Mouse (Mus musculus) olfactory bulb, adult 2 months (tissue): ENCODE results near the gene Ino80d. TPM values are rescaled to one million over a fixed set of nuclear protein-coding genes. Genes with fewer than 3 reads are reported as not detected.

Source experiments
- H3K27ac ChIP-seq: fragments of 200-500 bp; 2 replicates; pipeline ENCODE4 v1.5.1; 2012; ENCODE audit warnings: low read depth, low read length; ENCODE audit not compliant: insufficient read depth
- H3K4me1 ChIP-seq: fragments of 200-500 bp; 2 replicates; pipeline ENCODE4 v1.6.1; 2012; ENCODE audit warnings: low read length; ENCODE audit not compliant: control insufficient read depth, insufficient read depth
- H3K4me3 ChIP-seq: fragments of 200-500 bp; 2 replicates; pipeline ENCODE4 v1.5.1; 2012; ENCODE audit warnings: mild to moderate bottlenecking, low read depth, low read length, moderate library complexity; ENCODE audit not compliant: insufficient read depth
- CTCF ChIP-seq: fragments of 200-500 bp; IDR thresholded peaks from 2 replicates; pipeline ENCODE4 v1.5.1; 2012; ENCODE audit warnings: low read depth, mild to moderate bottlenecking, low read length, moderate library complexity; ENCODE audit not compliant: insufficient read depth
- POLR2A ChIP-seq: fragments of 200-500 bp; IDR thresholded peaks from 2 replicates; pipeline ENCODE4 v1.6.1; 2012; ENCODE audit warnings: mild to moderate bottlenecking, low read depth, low read length, moderate library complexity; ENCODE audit not compliant: insufficient read depth
- WGBS: fragments of 180-500 bp; shearing (Covaris S2); methylation state at CpG from one replicate; pipeline ENCODE4 v1.1.7; 2018; 5-methylcytosine and 5-hydroxymethylcytosine counted together
- polyA plus RNA-seq: library from polyadenylated mRNA; stranded (reverse); fragments of >200 nt; gene quantifications from 2 replicates; pipeline ENCODE4 v1.2.4, GENCODE M21; 2012; ENCODE audit warnings: low replicate concordance; ENCODE audit not compliant: missing spikeins, insufficient read depth, insufficient read length

The Ino80d gene
- polyA plus RNA-seq, 1 experiment: not detected

DNA sequence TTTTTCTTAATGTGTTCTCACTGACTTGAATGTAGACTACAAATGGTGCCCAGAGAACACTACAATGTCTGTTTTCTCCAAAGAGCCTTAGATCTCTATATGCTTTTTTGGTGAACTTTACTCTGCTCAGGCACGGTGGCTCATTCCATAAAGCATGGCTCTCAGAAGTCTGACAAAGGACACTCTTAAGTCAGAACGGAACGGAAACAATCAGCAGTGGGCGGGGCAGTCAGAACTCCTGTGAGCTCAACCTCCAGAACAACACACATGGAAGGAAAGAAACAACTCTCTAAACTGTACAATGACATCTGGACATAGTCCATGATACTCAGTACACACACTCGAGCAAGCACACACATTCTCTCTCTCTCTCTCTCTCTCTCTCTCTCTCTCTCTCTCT, 34.2 kb downstream of the Ino80d start:
- TF ChIP-seq CTCF (no peak), POLR2A (no peak)
- no peaks in the 10 kb centered on the region for H3K4me1 ChIP-seq
- no peak overlapping the region for H3K27ac ChIP-seq
- 73% methylated on average over 5 of the region's 5 CpGs for WGBS
- no peak overlapping the region for H3K4me3 ChIP-seq

DNA sequence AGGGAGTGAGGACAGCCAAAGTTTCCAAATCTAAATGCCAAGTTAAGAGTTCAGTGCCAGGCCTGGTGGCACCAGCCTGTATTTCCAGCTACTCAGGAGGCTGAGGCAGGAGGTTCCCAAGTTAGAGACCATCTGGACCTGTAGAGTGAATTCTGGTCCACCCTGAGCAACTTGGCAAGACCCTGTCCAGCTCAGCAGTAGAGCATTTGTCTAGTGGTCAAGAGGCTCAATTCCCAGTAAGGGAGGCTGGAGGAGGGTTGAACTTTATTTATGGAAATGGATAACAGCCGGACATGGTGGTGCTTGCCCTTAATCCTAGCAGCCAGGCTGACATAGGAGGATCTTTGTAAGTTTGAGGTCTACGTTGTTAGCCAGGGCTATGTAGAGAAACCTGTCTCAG, 38.1 kb downstream of the Ino80d start:
- WGBS: 90% methylated on average over 2 of the region's 2 CpGs
- H3K4me3 ChIP-seq: no peak overlapping the region

DNA sequence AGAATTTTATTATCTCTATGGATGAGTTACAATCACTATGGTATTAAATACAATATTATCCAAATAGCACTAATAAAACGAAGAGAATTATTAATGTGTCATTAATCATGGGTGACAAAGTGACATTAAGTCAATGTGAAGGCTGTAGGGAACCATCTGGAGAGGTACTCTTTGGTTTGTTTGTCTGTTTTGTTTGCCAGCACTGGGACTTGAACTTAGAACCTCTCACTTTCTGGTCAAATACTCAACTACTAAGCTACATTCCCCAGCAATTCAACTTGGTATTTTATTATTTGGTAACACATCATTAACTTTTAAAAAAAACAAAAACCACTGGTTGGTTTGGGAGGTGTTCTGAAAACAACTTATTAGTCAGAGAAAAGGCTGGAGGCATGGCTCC, 43.1 kb downstream of the Ino80d start:
- Histone ChIP-seq H3K4me1 (no peaks in the 10 kb centered on the region), H3K27ac (no peak overlapping the region), H3K4me3 (no peak overlapping the region)
- 88% methylated on average over 1 of the region's 1 CpGs for WGBS
- TF ChIP-seq POLR2A (no peak), CTCF (no peak)

More for the DNA sequence above, 38.1 kb downstream of the Ino80d start:
- H3K4me1 ChIP-seq: no peaks in the 10 kb centered on the region
- no peak overlapping the region for H3K27ac ChIP-seq
- TF ChIP-seq POLR2A (no peak), CTCF (no peak)

DNA sequence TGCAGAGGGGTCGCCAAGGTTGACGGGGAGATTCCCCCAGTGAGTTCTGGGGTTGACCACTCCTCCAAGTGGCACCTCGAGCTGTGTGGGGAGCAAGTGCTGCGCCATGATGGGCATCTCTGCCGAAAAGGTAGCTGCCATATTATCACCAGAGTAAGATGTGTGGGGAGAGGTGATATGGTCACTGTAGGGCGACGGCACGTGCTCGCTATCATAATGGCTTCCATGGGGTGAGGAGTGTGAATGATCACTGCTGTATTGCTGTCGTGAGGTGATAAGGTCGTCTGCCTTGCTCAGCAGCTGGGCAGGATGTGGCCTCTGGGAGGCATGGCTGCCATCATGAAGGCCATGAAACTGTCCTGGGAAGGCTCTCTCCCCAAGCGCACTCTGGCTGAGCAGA, 56.1 kb downstream of the Ino80d start:
- TF ChIP-seq CTCF: no peak
- TF ChIP-seq POLR2A: no peak
- Histone ChIP-seq H3K4me3 (no peak overlapping the region), H3K27ac (no peak overlapping the region), H3K4me1 (peaks cover 2% of the 10 kb centered on the region; the same call in 1 of the 2 replicates)
- 97% methylated on average over 12 of the region's 12 CpGs for WGBS

DNA sequence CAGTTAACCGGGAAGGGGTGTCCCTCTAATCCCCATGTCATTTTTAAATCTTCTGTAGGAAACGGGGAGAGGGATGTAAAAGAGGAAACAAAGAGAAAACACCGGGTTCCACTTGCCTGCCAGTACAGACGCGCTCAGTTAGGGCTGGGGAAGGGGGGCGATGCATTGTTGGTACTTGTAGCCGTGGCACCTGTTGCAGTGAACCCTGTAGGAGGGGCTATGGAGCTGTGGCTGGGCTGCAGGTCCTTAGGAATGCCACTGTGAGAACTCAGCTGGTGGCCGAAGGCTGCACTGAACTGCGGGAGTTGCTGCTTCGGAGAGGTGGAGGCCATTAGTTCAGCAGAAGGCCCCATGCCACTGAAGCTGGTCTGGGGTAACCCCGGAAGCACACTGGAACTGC, 56.6 kb downstream of the Ino80d start:
- Histone ChIP-seq H3K4me1 (peaks cover 2% of the 10 kb centered on the region; the same call in 1 of the 2 replicates), H3K4me3 (no peak overlapping the region), H3K27ac (no peak overlapping the region)
- no peak for TF ChIP-seq POLR2A
- no peak for TF ChIP-seq CTCF
- 83% methylated on average over 11 of the region's 11 CpGs for WGBS

DNA sequence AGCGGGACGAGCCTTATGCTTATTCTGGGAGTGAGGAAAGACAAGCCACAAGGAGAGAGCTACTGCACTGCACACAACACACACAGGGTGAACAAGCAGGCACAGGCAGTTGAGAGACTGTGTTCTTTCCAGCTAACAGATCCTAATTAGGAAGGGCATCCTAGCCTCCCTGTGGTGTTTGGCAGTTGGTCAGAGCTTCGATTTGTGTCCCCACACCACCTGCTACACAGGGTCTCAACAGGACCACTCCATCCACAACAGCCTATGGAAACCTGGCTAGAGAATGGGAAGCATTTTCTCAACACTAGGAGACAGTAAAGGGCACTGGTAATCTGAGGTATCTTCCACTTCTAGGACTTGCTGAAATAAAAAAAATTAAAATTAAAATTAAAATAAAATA, 57.1 kb downstream of the Ino80d start:
- Histone ChIP-seq H3K4me1 (peaks cover 2% of the 10 kb centered on the region; the same call in 1 of the 2 replicates), H3K4me3 (no peak overlapping the region), H3K27ac (no peak overlapping the region)
- TF ChIP-seq POLR2A: no peak
- TF ChIP-seq CTCF: no peak
- WGBS: 84% methylated on average over 3 of the region's 3 CpGs

DNA sequence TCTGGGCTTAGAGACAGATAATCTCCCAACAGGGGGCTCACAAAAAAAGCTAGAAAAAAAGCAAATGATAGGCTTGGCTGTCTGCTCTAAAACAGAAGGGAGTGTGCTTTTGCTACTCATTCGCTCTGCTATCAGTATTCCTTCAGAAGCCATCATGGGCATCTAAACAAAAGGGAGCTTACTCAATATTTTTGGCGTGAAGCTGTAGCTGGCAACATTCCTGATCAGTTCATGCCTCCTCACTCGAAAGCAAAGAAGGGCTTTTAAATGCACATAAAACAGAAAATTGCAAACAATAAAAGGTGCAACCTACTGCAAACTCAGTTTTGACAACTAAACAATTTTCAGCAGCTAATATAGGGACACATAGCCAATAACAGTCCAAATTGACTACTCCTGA, 59.1 kb downstream of the Ino80d start:
- no peak overlapping the region for H3K27ac ChIP-seq
- peaks cover 2% of the 10 kb centered on the region; the same call in 1 of the 2 replicates for H3K4me1 ChIP-seq
- TF ChIP-seq CTCF (no peak), POLR2A (no peak)
- WGBS: 45% methylated on average over 3 of the region's 3 CpGs
- H3K4me3 ChIP-seq: no peak overlapping the region

DNA sequence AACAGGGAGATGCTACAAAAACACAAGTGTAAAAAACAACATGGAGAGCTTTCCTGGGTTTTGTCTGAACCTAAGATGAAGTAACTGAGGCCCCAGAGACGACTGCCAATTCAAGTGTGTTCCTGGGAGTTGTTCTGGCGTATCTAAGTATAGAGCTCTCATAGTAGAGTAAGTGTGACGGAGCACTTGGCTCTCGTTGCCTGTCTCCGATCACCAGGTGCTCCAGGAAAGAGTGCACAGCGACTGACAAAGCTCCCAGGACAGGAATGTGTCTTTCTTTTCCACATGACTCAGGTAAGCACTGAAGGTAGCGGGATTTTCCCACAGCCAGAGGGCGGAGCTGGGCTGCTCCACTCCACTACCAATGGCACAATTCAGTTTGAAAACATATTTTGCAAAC, 63.6 kb downstream of the Ino80d start:
- no peak for TF ChIP-seq POLR2A
- TF ChIP-seq CTCF: no peak
- WGBS: 86% methylated on average over 8 of the region's 8 CpGs
- no peak overlapping the region for H3K4me3 ChIP-seq
- peaks cover 2% of the 10 kb centered on the region; the same call in 1 of the 2 replicates for H3K4me1 ChIP-seq
- no peak overlapping the region for H3K27ac ChIP-seq

DNA sequence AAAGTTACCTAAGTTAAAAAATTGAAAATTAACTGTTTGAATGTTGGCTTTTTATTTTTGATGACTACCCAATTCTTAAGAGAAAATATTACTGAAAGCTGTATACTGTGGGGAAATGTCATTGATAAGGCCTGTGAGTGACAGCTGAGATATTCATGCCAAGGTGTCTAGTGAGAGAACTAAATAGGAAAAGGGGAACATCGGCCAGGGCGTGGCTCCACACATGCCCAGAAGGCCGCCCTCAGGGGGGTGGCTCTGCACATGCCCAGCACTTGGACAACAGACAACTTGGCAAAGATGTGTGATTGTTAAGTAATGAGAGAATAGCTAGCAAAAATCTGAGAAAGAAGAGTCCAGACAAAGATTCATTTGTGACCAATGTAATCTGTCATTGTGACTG, 64.5 kb downstream of the Ino80d start:
- H3K27ac ChIP-seq: no peak overlapping the region
- TF ChIP-seq CTCF (no peak), POLR2A (no peak)
- H3K4me1 ChIP-seq: peaks cover 2% of the 10 kb centered on the region; the same call in 1 of the 2 replicates
- WGBS: 77% methylated on average over 3 of the region's 3 CpGs
- H3K4me3 ChIP-seq: no peak overlapping the region

DNA sequence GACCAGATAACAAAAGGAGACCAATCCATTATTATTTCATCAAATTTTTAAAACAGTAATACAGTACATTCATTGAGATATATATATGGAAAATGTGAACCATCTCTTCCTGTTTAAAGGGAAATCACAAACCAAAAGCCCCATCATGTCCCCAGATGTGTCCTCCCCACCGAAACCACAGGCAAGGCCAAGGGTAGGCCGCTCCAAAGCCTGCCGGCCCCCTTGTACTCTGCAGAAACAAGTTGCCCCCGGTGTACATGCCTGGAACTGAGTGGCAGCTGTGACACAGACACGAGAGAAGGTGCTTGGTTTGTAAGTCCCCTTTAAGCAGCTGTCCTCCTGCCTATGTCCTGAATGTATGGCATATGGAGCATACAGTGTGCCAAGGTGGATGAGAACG, 66.5 kb downstream of the Ino80d start:
- 93% methylated on average over 6 of the region's 6 CpGs for WGBS
- no peak overlapping the region for H3K27ac ChIP-seq
- no peak overlapping the region for H3K4me3 ChIP-seq
- TF ChIP-seq POLR2A (no peak), CTCF (no peak)
- no peaks in the 10 kb centered on the region for H3K4me1 ChIP-seq
